In genomic region chr15:8577480-8577881, GRCm38 (mm10) we compare ENCODE assay signal across 8 mouse cellular contexts. TPM values are rescaled to one million over a fixed set of nuclear protein-coding genes. Genes with fewer than 3 reads are reported as not detected.
A peak's percentile ranks its signal among the peaks of the same experiment; 100 is the strongest.
DNase-seq lines count a peak whose midpoint lies in the region; ATAC-seq and TF ChIP-seq lines count a peak whose summit lies in the region.

No protein-coding gene starts in this region.

- H3K4me3 ChIP-seq in midbrain, embryonic 11.5 days (ENCODE audit: low read depth, low read length), result no peak overlapping the region
- H3K4me3 ChIP-seq in midbrain, embryonic 15.5 days, result no peak overlapping the region
- no peak overlapping the region for H3K4me3 ChIP-seq in hindbrain, postnatal 0 days (ENCODE audit: low read length)

- H3K9ac ChIP-seq in midbrain, embryonic 11.5 days (ENCODE audit: low read length), result no peak overlapping the region
- no peak overlapping the region for H3K9ac ChIP-seq in midbrain, embryonic 15.5 days
- H3K9ac ChIP-seq in hindbrain, postnatal 0 days (replicated peaks; ENCODE audit: low read length), result no peak overlapping the region

- no peak overlapping the region for H3K4me2 ChIP-seq in midbrain, embryonic 11.5 days
- H3K4me2 ChIP-seq in midbrain, embryonic 15.5 days, result no peak overlapping the region
- no peak overlapping the region for H3K4me2 ChIP-seq in hindbrain, postnatal 0 days (ENCODE audit: low read depth, low read length)

- POLR2A ChIA-PET in Patski (lab: Charles Lee), result no interaction called here

- in situ Hi-C loops in Patski (cut with MboI; ENCODE audit: low pct_unique_long_range_greater_than_20kb), result no loop called here

- H3K4me1 ChIP-seq in midbrain, embryonic 11.5 days (ENCODE audit: control insufficient read depth, insufficient read depth, low read length), result no peaks in the 10 kb centered on the region
- no peaks in the 10 kb centered on the region for H3K4me1 ChIP-seq in midbrain, embryonic 15.5 days
- no peaks in the 10 kb centered on the region for H3K4me1 ChIP-seq in hindbrain, postnatal 0 days (ENCODE audit: insufficient read depth, low read length)

- no peak for ATAC-seq in midbrain, embryonic 11.5 days (ENCODE audit: low FRiP score)
- no peak for ATAC-seq in midbrain, embryonic 15.5 days (replicated peaks)
- ATAC-seq in Patski, result no peak
- ATAC-seq in hindbrain, postnatal 0 days, result peak; percentile 74
- ATAC-seq in monocyte, adult 5-6 weeks (replicated peaks; ENCODE audit: insufficient number of reproducible peaks, low FRiP score, low TSS enrichment, poor library complexity, severe bottlenecking), result peak; percentile 66; the same call in 1 of the 2 replicates

- H3K9me3 ChIP-seq in midbrain, embryonic 11.5 days (ENCODE audit: control insufficient read depth, low read length), result no peaks in the 10 kb centered on the region
- H3K9me3 ChIP-seq in midbrain, embryonic 15.5 days, result no peaks in the 10 kb centered on the region
- no peaks in the 10 kb centered on the region for H3K9me3 ChIP-seq in hindbrain, postnatal 0 days (ENCODE audit: low read length)

- peak; percentile 79 for TF ChIP-seq CTCF in Patski (IDR thresholded peaks at IDR 0.05)
- peak; percentile 69 for TF ChIP-seq CTCF in hindbrain, postnatal 0 days (IDR thresholded peaks at IDR 0.05; ENCODE audit: low read depth)

- H3K36me3 ChIP-seq in midbrain, embryonic 11.5 days (ENCODE audit: control insufficient read depth, insufficient read depth, low read length), result no peaks in the 10 kb centered on the region
- H3K36me3 ChIP-seq in midbrain, embryonic 15.5 days (replicated peaks), result no peaks in the 10 kb centered on the region
- no peaks in the 10 kb centered on the region for H3K36me3 ChIP-seq in hindbrain, postnatal 0 days (ENCODE audit: insufficient read depth, low read length)

- H3K27me3 ChIP-seq in midbrain, embryonic 11.5 days (ENCODE audit: control insufficient read depth, insufficient read depth, low read length), result no peaks in the 10 kb centered on the region
- no peaks in the 10 kb centered on the region for H3K27me3 ChIP-seq in midbrain, embryonic 15.5 days (replicated peaks)
- H3K27me3 ChIP-seq in Patski, result peaks cover 42% of the 10 kb centered on the region
- H3K27me3 ChIP-seq in hindbrain, postnatal 0 days (ENCODE audit: insufficient read depth, low read length), result no peaks in the 10 kb centered on the region

- 7% methylated on average over 3 of the region's 3 CpGs for WGBS in midbrain, embryonic 11.5 days
- WGBS in midbrain, embryonic 15.5 days, result 9% methylated on average over 3 of the region's 3 CpGs
- WGBS in hindbrain, postnatal 0 days, result 8% methylated on average over 3 of the region's 3 CpGs

- CTCF ChIA-PET in Patski (lab: Charles Lee), result interaction anchor here (1.1 to 3.7 kb wide), 6 partner anchors 12 to 196 kb away, joined by 3 to 31 read pairs (median 4); no protein-coding TSS in a partner anchor

- DNase-seq in midbrain, embryonic 11.5 days (ENCODE audit: low spot score, missing footprints), result peak; percentile 94
- DNase-seq in Patski (ENCODE audit: low read depth, low spot score), result no peak
- DNase-seq in cerebellum, postnatal 10 days, result peak; percentile 71 to 77
- peak; percentile 75 for DNase-seq in hindbrain, postnatal 0 days (ENCODE audit: low spot score)
- DNase-seq in left cerebral cortex, adult 9 months (ENCODE audit: low spot score in 2 of 2), result peak; percentile 25 to 70
- no peak for DNase-seq in ovary, adult 18-20 months (ENCODE audit: low spot score)

- H3K27ac ChIP-seq in midbrain, embryonic 11.5 days (ENCODE audit: low read depth, low read length), result no peak overlapping the region
- H3K27ac ChIP-seq in midbrain, embryonic 15.5 days, result no peak overlapping the region
- H3K27ac ChIP-seq in hindbrain, postnatal 0 days, result no peak overlapping the region

RNA-seq across cellular contexts. Expression of gene Gm2310, which starts 57.7 kb away (rescaled TPM):
- not detected in 2 replicates for polyA plus RNA-seq in midbrain, embryonic 11.5 days (2014; fragmentation: Nextera tagmentation; extraction: Ambion mirVana)
- polyA plus RNA-seq in midbrain, embryonic 15.5 days (2015; fragmentation: Nextera tagmentation; extraction: Ambion mirVana), result not detected in 2 replicates
- polyA plus RNA-seq in Patski (2021), result not detected
- not detected in 2 replicates for total RNA-seq in hindbrain, postnatal 0 days (2014; rRNA removed)
- polyA plus RNA-seq in hindbrain, postnatal 0 days (2015; fragmentation: Nextera tagmentation; extraction: Ambion mirVana), result not detected in 2 replicates
- total RNA-seq in monocyte, adult 5-6 weeks (2017), result not detected in 3 replicates

Comparison
In these comparisons a context has a peak if more than half of its experiments do, and no peak if none do; other contexts are left out.
1. ATAC-seq: peak in hindbrain, postnatal 0 days (single experiment) and monocyte, adult 5-6 weeks (single experiment); none in midbrain, embryonic 11.5 days (single experiment), midbrain, embryonic 15.5 days (single experiment) and Patski (single experiment).
2. DNase-seq: peak in midbrain, embryonic 11.5 days (single experiment), cerebellum, postnatal 10 days (2 of 2), hindbrain, postnatal 0 days (single experiment) and left cerebral cortex, adult 9 months (2 of 2); none in Patski (single experiment) and ovary, adult 18-20 months (single experiment).